Mouse (Mus musculus): ENCODE results near the gene Gabrb2. TPM values are rescaled to one million over a fixed set of nuclear protein-coding genes. Genes with fewer than 3 reads are reported as not detected.

Gabrb2 gene
- polyA plus RNA-seq, 1 experiment from 2014 or later = 3.7 TPM

GRCm38 (mm10) chr11:42609128-42609763 is 189.7 kb downstream of the Gabrb2 start:
- H3K4me1 ChIP-seq (ENCODE audit: control insufficient read depth, insufficient read depth, low read length) = no peaks in the 10 kb centered on the region
- WGBS = 81% methylated on average over 3 of the region's 3 CpGs
- H3K4me3 ChIP-seq (ENCODE audit: low read depth, low read length) = no peak overlapping the region
- no peaks in the 10 kb centered on the region for H3K36me3 ChIP-seq (ENCODE audit: control insufficient read depth, insufficient read depth, low read length)
- no peak overlapping the region for H3K9ac ChIP-seq (replicated peaks; ENCODE audit: low read depth, low read length)
- no peak overlapping the region for H3K4me2 ChIP-seq (replicated peaks; ENCODE audit: low read depth, low read length)
- no peak for ATAC-seq (ENCODE audit: insufficient number of reproducible peaks, insufficient read depth, low FRiP score, low read depth)
- no peaks in the 10 kb centered on the region for H3K27me3 ChIP-seq (ENCODE audit: control insufficient read depth, insufficient read depth, low read length)
- H3K9me3 ChIP-seq (ENCODE audit: control insufficient read depth, low read depth, low read length) = no peaks in the 10 kb centered on the region
- no peak overlapping the region for H3K27ac ChIP-seq (ENCODE audit: low read length)

- H3K4me3 ChIP-seq (ENCODE audit: low read depth, low read length) = no peak overlapping the region
Observed at GRCm38 (mm10) chr11:42618195-42618594, 198.6 kb downstream of the Gabrb2 start.

DNA sequence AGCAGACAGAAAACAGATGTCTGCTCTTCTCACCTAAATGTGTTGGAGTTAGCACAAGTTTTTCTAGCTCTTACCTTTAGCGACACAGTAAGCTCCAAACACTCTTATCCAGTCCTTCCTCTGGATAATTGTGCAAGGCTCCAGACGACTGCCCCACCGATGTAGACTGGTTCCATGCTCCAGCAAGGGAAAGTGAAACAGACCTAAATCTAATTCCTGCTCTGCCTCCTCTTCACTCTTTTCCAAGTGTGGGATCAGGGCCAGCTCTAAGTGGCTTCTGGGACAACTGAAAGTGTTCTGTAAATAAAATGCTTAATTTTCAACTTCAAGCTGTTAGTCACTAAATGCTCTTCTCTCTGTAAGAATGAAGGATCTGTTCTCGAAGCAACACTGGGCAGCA is 201.6 kb downstream of the Gabrb2 start:
- Histone ChIP-seq H3K36me3 (ENCODE audit: control insufficient read depth, insufficient read depth, low read length) (no peaks in the 10 kb centered on the region), H3K9ac (replicated peaks; ENCODE audit: low read depth, low read length) (no peak overlapping the region), H3K9me3 (ENCODE audit: control insufficient read depth, low read depth, low read length) (no peaks in the 10 kb centered on the region), H3K27ac (ENCODE audit: low read length) (no peak overlapping the region), H3K4me2 (replicated peaks; ENCODE audit: low read depth, low read length) (no peak overlapping the region), H3K27me3 (ENCODE audit: control insufficient read depth, insufficient read depth, low read length) (no peaks in the 10 kb centered on the region), H3K4me1 (ENCODE audit: control insufficient read depth, insufficient read depth, low read length) (no peaks in the 10 kb centered on the region), H3K4me3 (ENCODE audit: low read depth, low read length) (no peak overlapping the region)
- no peak for ATAC-seq (ENCODE audit: insufficient number of reproducible peaks, insufficient read depth, low FRiP score, low read depth)
- WGBS = 72% methylated on average over 4 of the region's 4 CpGs

More at GRCm38 (mm10) chr11:42618195-42618594, 198.6 kb downstream of the Gabrb2 start:
- H3K27me3 ChIP-seq (ENCODE audit: control insufficient read depth, insufficient read depth, low read length) = no peaks in the 10 kb centered on the region
- no peak overlapping the region for H3K27ac ChIP-seq (ENCODE audit: low read length)
- no peak overlapping the region for H3K9ac ChIP-seq (replicated peaks; ENCODE audit: low read depth, low read length)
- WGBS = 63% methylated on average over 2 of the region's 2 CpGs
- no peaks in the 10 kb centered on the region for H3K9me3 ChIP-seq (ENCODE audit: control insufficient read depth, low read depth, low read length)
- no peaks in the 10 kb centered on the region for H3K4me1 ChIP-seq (ENCODE audit: control insufficient read depth, insufficient read depth, low read length)
- no peaks in the 10 kb centered on the region for H3K36me3 ChIP-seq (ENCODE audit: control insufficient read depth, insufficient read depth, low read length)
- ATAC-seq (ENCODE audit: insufficient number of reproducible peaks, insufficient read depth, low FRiP score, low read depth) = no peak
- H3K4me2 ChIP-seq (replicated peaks; ENCODE audit: low read depth, low read length) = no peak overlapping the region

DNA sequence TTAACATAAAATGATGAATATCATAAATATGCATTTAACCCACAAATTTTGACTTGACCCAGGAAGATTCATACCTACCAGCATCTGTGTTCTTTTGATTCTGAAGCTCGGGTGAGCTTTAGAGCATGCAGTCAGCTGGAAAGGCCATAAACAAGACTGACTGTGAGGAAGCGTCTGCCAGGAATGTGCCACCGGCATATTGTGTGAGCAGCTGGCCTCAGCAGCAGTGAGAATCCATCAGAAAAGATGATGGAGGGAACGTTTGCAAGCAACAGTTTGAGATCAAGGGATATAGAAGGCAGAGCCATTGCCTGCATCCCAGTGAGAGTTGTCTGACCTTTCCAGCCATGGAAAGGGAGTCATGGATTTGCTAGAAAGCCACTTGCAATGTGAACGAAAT is 230.6 kb downstream of the Gabrb2 start:
- 47% methylated on average over 5 of the region's 5 CpGs for WGBS
- no peak overlapping the region for H3K4me3 ChIP-seq (ENCODE audit: low read depth, low read length)
- no peak overlapping the region for H3K4me2 ChIP-seq (replicated peaks; ENCODE audit: low read depth, low read length)
- H3K27ac ChIP-seq (ENCODE audit: low read length) = no peak overlapping the region
- no peaks in the 10 kb centered on the region for H3K36me3 ChIP-seq (ENCODE audit: control insufficient read depth, insufficient read depth, low read length)
- H3K27me3 ChIP-seq (ENCODE audit: control insufficient read depth, insufficient read depth, low read length) = no peaks in the 10 kb centered on the region
- no peaks in the 10 kb centered on the region for H3K9me3 ChIP-seq (ENCODE audit: control insufficient read depth, low read depth, low read length)
- H3K4me1 ChIP-seq (ENCODE audit: control insufficient read depth, insufficient read depth, low read length) = no peaks in the 10 kb centered on the region
- ATAC-seq (ENCODE audit: insufficient number of reproducible peaks, insufficient read depth, low FRiP score, low read depth) = no peak
- H3K9ac ChIP-seq (replicated peaks; ENCODE audit: low read depth, low read length) = no peak overlapping the region

DNA sequence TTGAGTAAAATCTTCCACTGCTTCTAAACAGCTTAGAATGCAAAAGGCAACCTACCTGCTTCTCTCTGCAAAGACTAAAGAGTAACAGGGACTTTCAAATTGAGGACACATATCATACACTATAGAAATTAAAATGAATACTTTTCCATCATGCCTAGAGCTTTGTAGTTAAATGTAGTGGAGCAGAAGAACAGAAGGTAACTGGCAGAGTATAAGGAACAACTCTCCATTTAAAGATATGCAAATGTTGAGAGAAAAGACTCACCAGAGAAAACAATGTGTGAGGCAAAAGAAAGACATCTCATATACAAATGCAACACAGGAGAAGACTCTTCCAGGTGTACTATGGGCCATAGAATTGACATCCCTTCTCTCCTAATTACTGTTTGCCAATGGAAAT is 232.0 kb downstream of the Gabrb2 start:
- Histone ChIP-seq H3K4me1 (ENCODE audit: control insufficient read depth, insufficient read depth, low read length) (no peaks in the 10 kb centered on the region), H3K9me3 (ENCODE audit: control insufficient read depth, low read depth, low read length) (no peaks in the 10 kb centered on the region), H3K4me2 (replicated peaks; ENCODE audit: low read depth, low read length) (no peak overlapping the region), H3K9ac (replicated peaks; ENCODE audit: low read depth, low read length) (no peak overlapping the region), H3K36me3 (ENCODE audit: control insufficient read depth, insufficient read depth, low read length) (no peaks in the 10 kb centered on the region), H3K4me3 (ENCODE audit: low read depth, low read length) (no peak overlapping the region), H3K27me3 (ENCODE audit: control insufficient read depth, insufficient read depth, low read length) (no peaks in the 10 kb centered on the region), H3K27ac (ENCODE audit: low read length) (no peak overlapping the region)
- ATAC-seq (ENCODE audit: insufficient number of reproducible peaks, insufficient read depth, low FRiP score, low read depth) = no peak

- no peak overlapping the region for H3K4me2 ChIP-seq (replicated peaks; ENCODE audit: low read depth, low read length)
- no peaks in the 10 kb centered on the region for H3K4me1 ChIP-seq (ENCODE audit: control insufficient read depth, insufficient read depth, low read length)
- no peak overlapping the region for H3K4me3 ChIP-seq (ENCODE audit: low read depth, low read length)
- no peak for ATAC-seq (ENCODE audit: insufficient number of reproducible peaks, insufficient read depth, low FRiP score, low read depth)
- 62% methylated on average over 3 of the region's 3 CpGs for WGBS
- H3K27me3 ChIP-seq (ENCODE audit: control insufficient read depth, insufficient read depth, low read length) = no peaks in the 10 kb centered on the region
- H3K9ac ChIP-seq (replicated peaks; ENCODE audit: low read depth, low read length) = no peak overlapping the region
- H3K9me3 ChIP-seq (ENCODE audit: control insufficient read depth, low read depth, low read length) = no peaks in the 10 kb centered on the region
- no peak overlapping the region for H3K27ac ChIP-seq (ENCODE audit: low read length)
- H3K36me3 ChIP-seq (ENCODE audit: control insufficient read depth, insufficient read depth, low read length) = no peaks in the 10 kb centered on the region
Observed at GRCm38 (mm10) chr11:42654189-42654588, 234.6 kb downstream of the Gabrb2 start.

GRCm38 (mm10) chr11:42668657-42669056 is 249.1 kb downstream of the Gabrb2 start:
- no peak overlapping the region for H3K9ac ChIP-seq (replicated peaks; ENCODE audit: low read depth, low read length)

More at GRCm38 (mm10) chr11:42668657-42669056, 249.1 kb downstream of the Gabrb2 start:
- Histone ChIP-seq H3K9me3 (ENCODE audit: control insufficient read depth, low read depth, low read length) (no peaks in the 10 kb centered on the region), H3K27ac (ENCODE audit: low read length) (no peak overlapping the region), H3K4me1 (ENCODE audit: control insufficient read depth, insufficient read depth, low read length) (no peaks in the 10 kb centered on the region), H3K4me2 (replicated peaks; ENCODE audit: low read depth, low read length) (no peak overlapping the region), H3K27me3 (ENCODE audit: control insufficient read depth, insufficient read depth, low read length) (no peaks in the 10 kb centered on the region), H3K4me3 (ENCODE audit: low read depth, low read length) (no peak overlapping the region), H3K36me3 (ENCODE audit: control insufficient read depth, insufficient read depth, low read length) (no peaks in the 10 kb centered on the region)
- WGBS = 87% methylated on average over 4 of the region's 4 CpGs
- no peak for ATAC-seq (ENCODE audit: insufficient number of reproducible peaks, insufficient read depth, low FRiP score, low read depth)

Data from stomach, embryonic 14.5 days (tissue).